Mouse (Mus musculus) limb, embryonic 12.5 days (tissue): ENCODE measurements around the gene Iqsec3. TPM values are rescaled to one million over a fixed set of nuclear protein-coding genes. Genes with fewer than 3 reads are reported as not detected.

Experiments
- ATAC-seq: fragments of 200-750 bp; cut with Nextera tagmentation; 2 replicates; pipeline ENCODE4 v1.8.0; 2017; ENCODE audit warnings: low read depth, moderate TSS enrichment; ENCODE audit not compliant: insufficient number of reproducible peaks, insufficient read depth, low FRiP score, low TSS enrichment
- H3K27ac ChIP-seq: fragments of 300-500 bp; sonication (generic); 2 replicates; pipeline ENCODE4 v1.5.1; 2016; ENCODE audit warnings: mild to moderate bottlenecking, moderate library complexity
- H3K27me3 ChIP-seq: fragments of 300-500 bp; sonication (generic); 2 replicates; pipeline ENCODE4 v1.6.1; 2016; ENCODE audit warnings: mild to moderate bottlenecking, moderate library complexity
- H3K36me3 ChIP-seq: fragments of 300-500 bp; sonication (generic); 2 replicates; pipeline ENCODE4 v1.6.1; 2016; ENCODE audit warnings: mild to moderate bottlenecking, moderate library complexity
- H3K4me1 ChIP-seq: fragments of 300-500 bp; sonication (generic); replicated peaks from 2 replicates; pipeline ENCODE4 v1.6.1; 2016
- H3K4me2 ChIP-seq: fragments of 300-500 bp; sonication (generic); 2 replicates; pipeline ENCODE4 v1.6.1; 2016; ENCODE audit warnings: mild to moderate bottlenecking, moderate library complexity
- H3K4me3 ChIP-seq: fragments of 300-500 bp; sonication (generic); replicated peaks from 2 replicates; pipeline ENCODE4 v1.5.1; 2016; ENCODE audit warnings: mild to moderate bottlenecking
- H3K9ac ChIP-seq: fragments of 300-500 bp; sonication (generic); replicated peaks from 2 replicates; pipeline ENCODE4 v1.6.1; 2016; ENCODE audit warnings: mild to moderate bottlenecking, moderate library complexity
- H3K9me3 ChIP-seq: fragments of 300-500 bp; sonication (generic); 2 replicates; pipeline ENCODE4 v1.6.1; 2016; ENCODE audit warnings: mild to moderate bottlenecking, moderate library complexity
- WGBS: fragments of 180-500 bp; shearing (Covaris S2); methylation state at CpG from one replicate; pipeline ENCODE4 v1.1.7; 2016; 5-methylcytosine and 5-hydroxymethylcytosine counted together
- polyA plus RNA-seq: library from polyadenylated mRNA; unstranded; fragments of >200 nt; fragmentation: Nextera tagmentation; extraction: Ambion mirVana; gene quantifications from 2 replicates; pipeline ENCODE4 v1.2.1, GENCODE M21; 2016

The Iqsec3 gene
- polyA plus RNA-seq, 1 experiment from 2014 or later: 0.14 TPM

GRCm38 (mm10) chr6:121363956-121364355 is 109.5 kb downstream of the Iqsec3 start:
- no peak for ATAC-seq
- Histone ChIP-seq H3K4me2 (no peak overlapping the region), H3K9ac (no peak overlapping the region), H3K27me3 (no peaks in the 10 kb centered on the region), H3K4me3 (no peak overlapping the region), H3K27ac (no peak overlapping the region), H3K9me3 (no peaks in the 10 kb centered on the region), H3K4me1 (no peaks in the 10 kb centered on the region), H3K36me3 (no peaks in the 10 kb centered on the region)
- 81% methylated on average over 4 of the region's 4 CpGs for WGBS

DNA sequence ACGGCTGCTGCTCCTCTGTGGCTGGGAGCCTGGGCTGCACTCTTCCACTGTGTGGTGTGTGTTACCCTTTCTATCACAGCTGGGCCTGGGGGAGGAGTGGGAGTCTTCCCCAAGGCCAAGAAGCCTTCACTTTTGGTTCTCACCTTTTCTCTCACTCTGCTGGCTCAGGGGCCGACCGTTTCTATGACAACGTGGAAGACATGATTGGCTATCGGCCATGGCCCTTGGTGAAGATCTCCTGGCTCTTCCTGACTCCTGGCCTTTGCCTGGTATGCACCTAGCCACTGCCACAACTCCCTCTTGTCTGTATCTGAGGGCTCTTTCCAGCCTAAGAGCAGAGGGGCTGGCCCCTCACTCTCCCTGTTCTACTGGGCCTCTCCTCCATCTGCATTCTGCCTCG is 110.4 kb downstream of the Iqsec3 start:
- H3K4me2 ChIP-seq: no peak overlapping the region
- WGBS: 65% methylated on average over 6 of the region's 6 CpGs
- no peaks in the 10 kb centered on the region for H3K9me3 ChIP-seq
- no peak overlapping the region for H3K27ac ChIP-seq
- ATAC-seq: no peak
- no peaks in the 10 kb centered on the region for H3K36me3 ChIP-seq
- no peak overlapping the region for H3K9ac ChIP-seq
- no peaks in the 10 kb centered on the region for H3K27me3 ChIP-seq
- H3K4me3 ChIP-seq: no peak overlapping the region
- no peaks in the 10 kb centered on the region for H3K4me1 ChIP-seq

- H3K36me3 ChIP-seq: no peaks in the 10 kb centered on the region
- H3K4me3 ChIP-seq: no peak overlapping the region
- no peaks in the 10 kb centered on the region for H3K4me1 ChIP-seq
- WGBS: 87% methylated on average over 6 of the region's 6 CpGs
- H3K27me3 ChIP-seq: no peaks in the 10 kb centered on the region
- no peak for ATAC-seq
- no peak overlapping the region for H3K4me2 ChIP-seq
- H3K9me3 ChIP-seq: no peaks in the 10 kb centered on the region
- no peak overlapping the region for H3K9ac ChIP-seq
- H3K27ac ChIP-seq: no peak overlapping the region
Measured at GRCm38 (mm10) chr6:121357232-121357631, 116.2 kb downstream of the Iqsec3 start.

DNA sequence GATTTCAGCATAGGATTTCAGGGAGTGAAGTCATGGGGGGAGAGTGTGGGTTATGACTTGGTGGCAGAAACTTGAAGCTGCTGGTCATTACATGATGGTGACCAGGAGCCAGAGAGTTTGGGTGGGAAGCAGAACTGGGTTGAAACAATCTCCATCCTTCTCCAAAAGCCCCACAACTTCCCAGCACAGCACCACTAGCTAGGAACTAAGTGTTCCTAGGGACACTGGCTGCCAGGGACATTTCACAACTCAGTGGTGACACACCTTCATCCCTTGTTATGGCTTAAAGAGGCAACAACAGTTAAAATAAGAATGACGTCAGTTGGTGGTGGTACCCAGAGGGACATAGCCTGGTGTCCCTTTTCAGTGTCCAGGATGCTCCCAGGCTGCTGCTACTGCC is 117.4 kb downstream of the Iqsec3 start:
- no peaks in the 10 kb centered on the region for H3K36me3 ChIP-seq
- no peaks in the 10 kb centered on the region for H3K4me1 ChIP-seq
- H3K4me3 ChIP-seq: no peak overlapping the region
- 90% methylated on average over 1 of the region's 1 CpGs for WGBS
- no peaks in the 10 kb centered on the region for H3K27me3 ChIP-seq
- no peaks in the 10 kb centered on the region for H3K9me3 ChIP-seq
- no peak overlapping the region for H3K9ac ChIP-seq
- H3K4me2 ChIP-seq: no peak overlapping the region
- H3K27ac ChIP-seq: no peak overlapping the region
- no peak for ATAC-seq

DNA sequence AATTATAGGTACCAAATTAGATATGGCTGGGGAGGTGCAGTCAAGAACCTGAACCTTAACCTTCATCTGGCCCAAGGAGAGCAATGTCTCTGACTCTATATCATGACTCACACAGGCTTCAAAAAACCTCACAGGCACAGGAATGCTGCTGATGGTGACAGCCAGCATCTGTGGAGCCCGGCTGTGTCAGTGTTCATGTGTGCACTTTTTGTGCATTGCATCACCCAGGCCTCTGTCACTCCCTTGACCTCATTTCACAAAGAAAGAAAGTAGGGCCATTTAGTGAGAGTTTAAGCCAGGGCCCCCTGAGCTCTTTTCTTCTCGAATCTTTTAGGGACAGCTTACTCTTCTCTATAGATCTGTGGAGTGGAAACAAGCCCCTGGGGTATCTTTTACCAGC is 121.2 kb downstream of the Iqsec3 start:
- no peak overlapping the region for H3K4me3 ChIP-seq
- no peak overlapping the region for H3K4me2 ChIP-seq
- H3K27ac ChIP-seq: no peak overlapping the region
- no peak for ATAC-seq
- H3K9ac ChIP-seq: no peak overlapping the region
- H3K4me1 ChIP-seq: no peaks in the 10 kb centered on the region
- no peaks in the 10 kb centered on the region for H3K36me3 ChIP-seq
- WGBS: 59% methylated on average over 2 of the region's 2 CpGs
- no peaks in the 10 kb centered on the region for H3K27me3 ChIP-seq
- no peaks in the 10 kb centered on the region for H3K9me3 ChIP-seq

- peaks cover 16% of the 10 kb centered on the region; the same call in 1 of the 2 replicates for H3K4me1 ChIP-seq
- H3K36me3 ChIP-seq: no peaks in the 10 kb centered on the region
- H3K4me2 ChIP-seq: no peak overlapping the region
- no peak for ATAC-seq
- 7% methylated on average over 8 of the region's 8 CpGs for WGBS
- no peak overlapping the region for H3K27ac ChIP-seq
- no peak overlapping the region for H3K9ac ChIP-seq
- peaks cover 8% of the 10 kb centered on the region; the same call in 1 of the 2 replicates for H3K27me3 ChIP-seq
- H3K9me3 ChIP-seq: no peaks in the 10 kb centered on the region
- no peak overlapping the region for H3K4me3 ChIP-seq
Measured at GRCm38 (mm10) chr6:121346428-121346827, 127.0 kb downstream of the Iqsec3 start.

GRCm38 (mm10) chr6:121344329-121344728 is 129.1 kb downstream of the Iqsec3 start:
- H3K27ac ChIP-seq: no peak overlapping the region
- H3K4me2 ChIP-seq: no peak overlapping the region
- no peak for ATAC-seq
- peaks cover 8% of the 10 kb centered on the region; the same call in 1 of the 2 replicates for H3K27me3 ChIP-seq
- no peak overlapping the region for H3K4me3 ChIP-seq
- WGBS: 67% methylated on average over 5 of the region's 5 CpGs
- H3K36me3 ChIP-seq: no peaks in the 10 kb centered on the region
- peaks cover 16% of the 10 kb centered on the region; the same call in 1 of the 2 replicates for H3K4me1 ChIP-seq
- H3K9me3 ChIP-seq: no peaks in the 10 kb centered on the region
- no peak overlapping the region for H3K9ac ChIP-seq

DNA sequence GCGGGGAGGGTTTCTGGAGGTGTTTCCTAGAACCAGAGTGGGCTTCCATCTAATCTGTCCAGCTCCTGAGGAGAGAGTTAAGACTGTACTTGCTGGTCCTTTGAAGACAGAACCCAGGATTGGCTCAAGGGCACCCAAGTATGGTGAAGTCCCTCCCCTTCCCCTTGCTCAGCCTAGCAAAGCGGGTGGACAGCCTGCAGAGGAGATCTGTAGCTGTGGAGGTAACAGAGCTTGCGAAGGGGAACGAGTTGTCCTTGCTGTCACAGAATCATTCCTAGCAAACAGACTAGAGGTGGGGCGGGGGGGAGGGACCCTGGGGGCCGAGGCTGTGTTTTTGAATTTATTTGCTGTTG is 129.7 kb downstream of the Iqsec3 start:
- no peaks in the 10 kb centered on the region for H3K36me3 ChIP-seq
- H3K27ac ChIP-seq: no peak overlapping the region
- ATAC-seq: no peak
- H3K4me2 ChIP-seq: no peak overlapping the region
- no peaks in the 10 kb centered on the region for H3K9me3 ChIP-seq
- H3K4me3 ChIP-seq: no peak overlapping the region
- WGBS: 68% methylated on average over 6 of the region's 6 CpGs
- peaks cover 8% of the 10 kb centered on the region; the same call in 1 of the 2 replicates for H3K27me3 ChIP-seq
- peaks cover 16% of the 10 kb centered on the region; the same call in 1 of the 2 replicates for H3K4me1 ChIP-seq
- H3K9ac ChIP-seq: no peak overlapping the region

- WGBS: 63% methylated on average over 15 of the region's 15 CpGs
- ATAC-seq: no peak; the same call in 1 of the 2 replicates
- no peak within 1 kb of the TSS for H3K27ac ChIP-seq
Measured at GRCm38 (mm10) chr6:121343026-121343770, 130.3 kb downstream of the Iqsec3 start, which contains the start of gene Slc6a12. Gene Slc6a12, plus strand, starts transcription at chr6:121343076.

GRCm38 (mm10) chr6:121341650-121342049 is 131.8 kb downstream of the Iqsec3 start:
- ATAC-seq: no peak
- H3K27me3 ChIP-seq: peaks cover 8% of the 10 kb centered on the region; the same call in 1 of the 2 replicates
- H3K9me3 ChIP-seq: no peaks in the 10 kb centered on the region
- WGBS: 87% methylated on average over 6 of the region's 6 CpGs
- H3K27ac ChIP-seq: no peak overlapping the region
- H3K4me1 ChIP-seq: peaks cover 16% of the 10 kb centered on the region; the same call in 1 of the 2 replicates
- H3K9ac ChIP-seq: no peak overlapping the region
- no peak overlapping the region for H3K4me2 ChIP-seq
- H3K36me3 ChIP-seq: no peaks in the 10 kb centered on the region
- H3K4me3 ChIP-seq: no peak overlapping the region

More at GRCm38 (mm10) chr6:121343026-121343770, 130.3 kb downstream of the Iqsec3 start, which contains the start of gene Slc6a12:
- Histone ChIP-seq H3K4me3 (no peak within 1 kb of the TSS), H3K4me2 (no peak within 1 kb of the TSS), H3K36me3 (no peaks in the 10 kb centered on the region), H3K9me3 (no peaks in the 10 kb centered on the region), H3K9ac (no peak within 1 kb of the TSS), H3K27me3 (peaks cover 8% of the 10 kb centered on the region; the same call in 1 of the 2 replicates), H3K4me1 (peaks cover 16% of the 10 kb centered on the region; the same call in 1 of the 2 replicates)

GRCm38 (mm10) chr6:121338519-121338896 is 135.0 kb downstream of the Iqsec3 start:
- H3K27me3 ChIP-seq: peaks cover 8% of the 10 kb centered on the region
- H3K4me1 ChIP-seq: peaks cover 8% of the 10 kb centered on the region; the same call in 1 of the 2 replicates
- H3K9me3 ChIP-seq: no peaks in the 10 kb centered on the region
- no peak overlapping the region for H3K9ac ChIP-seq
- H3K4me2 ChIP-seq: no peak overlapping the region
- H3K36me3 ChIP-seq: no peaks in the 10 kb centered on the region
- 44% methylated on average over 4 of the region's 4 CpGs for WGBS
- H3K4me3 ChIP-seq: no peak overlapping the region
- no peak for ATAC-seq
- no peak overlapping the region for H3K27ac ChIP-seq
